Mouse (Mus musculus) cerebellum, postnatal 25 days (tissue): ENCODE data around the gene Rsph3a.
"Not testable (repeated sequence)": the region's sequence is repeated elsewhere in the genome, so short reads cannot be mapped to it uniquely, and the experiment has no call there.

Experiments
- DNase-seq, 2 experiments: peaks; one replicate each; pipeline ENCODE4 v3.0.0; 2021; ENCODE audit warnings: mixed read lengths in 2 of 2

Rsph3a gene

DNA sequence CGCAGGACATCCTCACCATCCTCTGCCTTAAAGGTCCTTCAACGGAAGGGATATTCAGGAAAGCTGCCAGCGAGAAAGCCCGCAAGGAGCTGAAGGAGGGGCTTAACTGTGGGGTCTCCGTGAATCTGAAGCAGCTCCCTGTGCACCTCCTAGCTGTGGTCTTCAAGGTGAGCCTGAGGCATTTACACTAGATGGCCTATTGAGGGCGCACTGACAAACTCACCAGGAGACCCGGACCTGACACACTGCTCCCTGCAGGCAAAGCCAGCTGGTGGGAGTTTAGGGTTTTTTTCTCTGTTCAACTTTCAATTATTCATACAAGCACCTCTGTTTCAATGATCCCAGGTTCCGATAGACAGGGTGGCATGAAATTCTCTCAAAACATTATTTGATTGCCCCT, 16.1 kb upstream of the Rsph3a start:
- no peak for DNase-seq

DNA sequence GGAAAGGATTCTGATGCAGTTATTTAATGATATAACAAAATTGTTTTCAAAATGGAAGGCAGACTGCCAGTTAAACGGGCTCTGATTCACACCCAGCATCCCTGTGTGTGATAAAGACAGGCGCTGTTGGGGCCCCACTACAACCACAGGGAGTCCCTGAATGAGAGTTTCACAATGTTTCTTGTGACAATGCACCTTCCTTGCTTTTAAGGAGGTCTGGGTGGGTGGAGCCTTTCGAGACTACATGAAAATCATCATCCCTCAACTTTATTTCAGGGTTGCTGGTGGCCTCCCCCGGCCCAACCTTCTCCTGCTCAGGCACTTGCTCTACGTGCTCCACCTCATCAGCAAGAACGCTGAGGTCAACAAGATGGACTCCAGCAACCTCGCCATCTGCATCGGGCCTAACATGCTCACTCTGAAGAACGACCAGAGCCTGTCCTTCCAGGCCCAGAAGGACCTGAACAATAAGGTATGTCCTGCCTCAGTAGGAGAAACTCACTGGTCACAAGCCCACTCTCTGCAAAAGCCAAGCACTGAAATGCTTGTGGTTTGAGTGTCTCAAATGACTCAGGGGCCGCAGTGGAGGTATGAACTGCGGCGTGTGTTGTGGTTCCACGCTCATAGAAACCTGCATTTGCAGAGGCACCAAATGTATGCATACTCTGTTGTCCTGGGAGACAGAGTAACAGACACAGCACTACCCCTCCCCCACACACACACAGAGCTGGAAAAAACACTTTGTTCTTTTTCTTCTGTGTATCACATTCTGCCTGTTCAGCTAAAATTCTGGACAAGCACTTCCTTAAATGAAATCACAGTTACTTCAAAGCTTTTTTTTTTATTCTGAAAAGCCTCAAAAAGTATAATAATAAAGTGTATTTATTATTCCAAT, 14.1 kb upstream of the Rsph3a start:
- no peak for DNase-seq

DNA sequence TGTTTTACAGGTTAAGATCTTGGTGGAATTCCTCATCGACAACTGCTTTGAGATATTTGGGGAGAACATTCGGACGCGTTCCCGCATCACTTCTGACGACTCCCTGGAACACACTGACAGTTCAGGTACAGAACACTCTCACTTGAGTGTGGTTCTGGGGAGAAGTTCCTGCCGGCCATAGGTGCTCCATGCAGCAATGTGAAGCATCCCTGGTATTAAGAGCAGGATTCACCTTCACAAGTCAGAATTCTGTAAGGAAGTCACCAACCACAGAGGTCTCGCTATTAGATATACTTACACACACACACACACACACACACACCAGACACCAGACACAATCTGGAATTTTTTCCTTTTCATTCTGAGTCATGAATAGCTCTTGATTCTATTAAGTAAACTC, 13.3 kb upstream of the Rsph3a start:
- DNase-seq: not testable (repeated sequence)

DNA sequence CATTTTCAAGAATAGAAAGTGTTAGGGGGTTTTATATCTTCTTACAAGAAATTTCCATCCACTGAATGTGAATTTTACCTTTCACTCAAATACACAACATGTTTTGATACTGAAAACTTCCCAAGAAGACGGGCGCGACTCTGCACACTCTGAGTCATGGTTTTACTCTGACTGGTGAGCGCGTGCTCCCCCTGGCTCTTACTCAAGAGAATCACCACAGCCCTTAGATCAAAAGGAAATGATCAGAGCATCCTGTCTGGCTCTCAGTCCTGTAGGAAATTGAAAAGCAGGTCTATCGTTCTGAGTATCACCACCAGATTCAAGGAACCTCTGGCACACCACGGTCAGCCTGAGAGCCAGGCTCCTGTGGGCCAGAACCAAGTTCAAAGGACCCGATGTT, 5.8 kb upstream of the Rsph3a start:
- DNase-seq: peak in 1 of 2 experiments; percentile 10

DNA sequence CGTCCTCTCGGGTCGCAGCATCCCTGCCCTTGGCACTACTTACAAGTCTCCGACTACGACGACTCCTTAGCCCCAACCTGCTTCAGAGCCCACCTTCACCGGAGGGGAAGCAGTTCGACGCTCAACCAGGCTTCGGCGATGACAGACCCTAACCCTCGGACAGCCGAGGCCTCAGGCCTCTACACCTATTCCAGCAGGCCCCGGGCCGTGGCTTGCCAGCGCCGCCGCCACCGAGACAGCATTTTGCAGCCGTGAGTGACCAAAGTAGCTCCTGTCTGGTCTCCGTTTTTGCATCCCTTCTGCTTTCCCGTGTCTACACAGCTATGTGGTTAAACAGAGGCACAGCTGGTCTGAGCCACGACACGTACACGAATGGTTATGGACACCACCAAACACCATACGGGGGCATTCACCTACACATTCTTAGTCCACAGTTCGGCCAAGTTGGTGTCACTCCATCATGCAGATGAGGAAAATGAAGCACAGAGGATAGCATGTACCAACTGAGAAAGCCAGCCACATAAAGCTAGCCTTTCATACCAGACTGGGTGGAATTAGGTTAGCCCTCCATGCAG, 726 bp downstream of the Rsph3a start:
- DNase-seq: not testable (repeated sequence)

DNA sequence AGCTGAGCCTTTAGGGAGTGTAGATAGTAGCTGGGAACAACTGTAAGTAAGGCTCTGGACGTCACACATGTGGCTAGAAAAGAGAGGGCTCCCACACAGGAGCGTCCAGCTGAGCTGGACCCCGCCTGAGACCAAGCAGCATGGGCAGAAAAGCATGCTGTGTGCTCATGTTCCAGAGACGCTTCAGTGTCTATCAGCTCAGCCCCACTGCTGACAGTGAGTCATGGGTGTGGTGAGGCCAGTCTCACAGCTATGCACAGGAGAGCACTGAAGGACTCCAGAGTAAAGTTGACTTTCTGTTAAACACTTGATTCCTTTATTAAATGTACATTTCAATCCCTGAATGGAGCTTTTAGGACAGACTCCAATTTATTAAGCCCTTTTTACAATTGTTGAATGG, 5.9 kb downstream of the Rsph3a start:
- DNase-seq: not testable (repeated sequence)

DNA sequence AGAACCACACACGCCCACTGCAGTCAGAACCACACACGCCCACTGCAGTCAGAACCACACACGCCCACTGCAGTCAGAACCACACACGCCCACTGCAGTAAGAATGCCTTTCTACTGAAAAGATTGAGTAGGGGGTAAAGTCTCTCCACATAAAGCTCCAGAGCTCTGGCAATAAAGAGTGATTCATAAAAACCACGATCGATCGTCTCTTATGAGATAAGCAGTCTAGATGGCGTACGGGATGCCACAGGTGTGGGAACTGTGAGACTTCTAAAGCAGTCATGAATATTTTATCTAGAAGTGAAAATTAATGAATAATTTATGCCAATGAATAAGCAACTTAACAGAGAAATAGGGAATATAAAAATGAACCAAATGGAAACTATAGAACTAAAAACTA, 11.8 kb downstream of the Rsph3a start:
- DNase-seq: not testable (repeated sequence)

DNA sequence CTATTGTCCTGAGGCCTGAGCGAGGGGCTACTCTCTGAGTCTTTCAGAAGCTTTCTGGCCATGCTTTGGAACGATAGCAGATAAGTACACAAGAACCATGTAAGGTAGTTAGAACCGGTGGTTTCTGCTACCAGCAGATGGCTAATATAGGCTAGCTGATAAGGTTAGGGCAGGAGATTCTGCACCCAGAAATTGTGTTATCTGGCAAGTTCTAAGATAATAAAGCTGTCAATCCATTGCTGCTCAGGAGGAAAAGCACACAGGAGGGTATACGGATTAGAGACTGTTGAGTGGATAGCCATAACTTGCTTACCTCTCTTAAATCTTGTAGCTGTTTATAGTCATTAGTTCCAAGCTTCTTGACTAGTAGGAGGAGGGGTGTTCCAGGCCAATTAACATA, 17.9 kb downstream of the Rsph3a start:
- not testable (repeated sequence) for DNase-seq

DNA sequence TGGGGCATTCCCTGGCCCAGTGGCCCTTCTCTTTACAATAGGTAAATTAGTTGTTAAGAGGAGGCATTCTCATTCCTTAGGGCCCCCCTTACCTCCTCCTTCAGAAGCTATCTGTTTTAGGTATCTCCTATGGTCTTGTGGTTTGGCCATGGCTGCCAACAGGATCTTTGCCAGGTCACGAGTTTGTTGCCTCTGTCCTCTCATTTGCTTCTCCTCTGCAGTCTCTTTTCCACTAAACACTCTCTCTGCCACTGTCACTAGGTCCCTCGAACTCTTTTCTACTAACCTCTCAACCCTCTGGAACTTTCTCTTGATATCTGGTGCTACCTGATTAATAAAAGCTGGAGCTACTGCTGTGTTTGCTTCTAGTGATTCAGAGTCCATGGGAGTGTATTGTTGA, 19.0 kb downstream of the Rsph3a start:
- DNase-seq: not testable (repeated sequence)

DNA sequence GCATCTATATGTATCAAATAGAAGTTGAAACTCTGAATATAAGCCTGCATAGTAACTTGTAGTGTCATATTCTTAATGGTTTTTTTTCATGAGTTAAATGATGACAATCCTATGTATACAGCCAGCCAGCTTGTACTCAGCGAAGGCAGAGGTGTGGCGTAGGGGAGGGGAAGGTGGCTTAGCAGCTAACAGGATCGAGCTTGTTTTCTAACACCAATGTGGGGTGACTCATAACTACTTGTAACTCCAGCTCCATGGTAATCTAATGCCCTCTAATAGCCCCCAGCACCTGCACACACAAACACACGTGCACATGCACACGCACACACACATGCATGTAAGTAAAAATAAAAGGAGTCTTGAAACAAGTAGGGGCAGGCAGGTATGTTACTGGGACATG, 23.1 kb downstream of the Rsph3a start:
- DNase-seq: not testable (repeated sequence)

DNA sequence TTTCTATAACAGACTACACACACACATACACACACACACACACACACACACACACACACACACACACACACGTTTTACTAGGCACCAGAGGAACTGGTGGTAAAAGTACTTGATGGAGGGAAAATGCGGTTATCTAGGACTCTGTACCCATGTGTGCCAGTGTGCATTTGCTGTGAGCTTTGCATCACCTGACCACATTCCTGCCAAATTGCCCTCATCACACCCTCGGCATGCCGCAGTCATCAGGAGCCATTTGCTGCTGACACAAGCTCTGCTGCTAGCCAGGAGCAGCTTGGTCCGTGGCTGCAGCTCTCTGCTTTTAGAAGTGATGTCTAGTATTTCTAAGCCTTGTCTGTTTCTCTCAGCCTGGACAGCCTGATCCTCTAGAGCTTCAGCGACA, 24.4 kb downstream of the Rsph3a start:
- not testable (repeated sequence) for DNase-seq

DNA sequence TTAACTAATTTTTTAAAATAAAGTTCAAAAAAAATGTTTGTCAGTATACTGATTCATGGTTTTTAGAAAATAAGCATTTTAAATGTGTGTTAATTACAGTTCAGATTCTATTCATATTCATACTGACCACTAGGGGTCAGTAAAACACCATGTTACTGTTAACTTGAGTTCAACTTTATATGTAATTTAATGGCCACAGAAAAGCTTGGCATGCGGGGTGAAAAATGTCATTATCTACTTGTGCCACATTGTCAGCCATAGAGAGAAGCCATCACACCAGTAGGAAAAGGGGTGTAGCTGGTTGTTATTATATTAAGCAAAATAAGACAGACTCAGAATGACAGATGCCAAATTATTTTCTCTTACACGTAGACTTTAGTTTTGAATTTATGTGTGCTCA, 38.1 kb downstream of the Rsph3a start:
- DNase-seq: not testable (repeated sequence)

DNA sequence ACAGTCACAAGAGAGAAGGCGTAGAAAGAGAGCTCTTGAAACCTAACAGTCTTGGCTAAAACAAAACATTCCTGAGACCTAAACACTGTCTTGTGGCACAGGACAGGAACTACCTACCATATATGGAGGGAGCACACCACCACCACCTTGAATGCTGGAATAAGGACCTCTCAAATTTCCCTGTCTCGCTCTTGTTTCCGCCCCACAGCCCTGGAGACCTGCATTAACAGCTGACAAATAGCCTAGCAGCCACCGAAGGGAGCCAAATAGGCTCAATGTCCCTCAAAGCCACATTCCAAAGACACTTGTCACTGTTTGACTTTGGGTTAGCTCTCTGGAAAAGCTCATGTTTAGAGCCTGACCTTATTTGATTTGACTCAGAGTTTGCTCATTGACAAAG, 40.2 kb downstream of the Rsph3a start:
- not testable (repeated sequence) for DNase-seq

DNA sequence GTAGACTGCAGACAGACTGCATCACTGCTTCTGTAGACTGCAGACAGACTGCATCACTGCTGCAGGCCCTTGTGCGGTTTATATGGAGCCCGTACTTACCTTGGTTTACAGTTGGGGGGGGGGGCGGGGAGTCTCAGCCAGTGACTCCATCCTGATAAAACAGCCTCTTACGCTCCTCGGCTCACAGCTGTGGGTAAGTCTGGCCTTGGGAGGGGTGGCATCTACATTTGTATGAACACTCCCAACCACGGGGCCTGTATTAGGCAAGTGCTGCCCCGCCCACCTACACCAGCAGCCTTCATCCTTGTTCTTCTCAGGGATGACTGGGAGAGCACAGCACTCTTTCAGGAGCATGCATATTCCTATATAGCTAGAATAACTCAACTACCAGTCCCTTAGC, 41.6 kb downstream of the Rsph3a start:
- not testable (repeated sequence) for DNase-seq

DNA sequence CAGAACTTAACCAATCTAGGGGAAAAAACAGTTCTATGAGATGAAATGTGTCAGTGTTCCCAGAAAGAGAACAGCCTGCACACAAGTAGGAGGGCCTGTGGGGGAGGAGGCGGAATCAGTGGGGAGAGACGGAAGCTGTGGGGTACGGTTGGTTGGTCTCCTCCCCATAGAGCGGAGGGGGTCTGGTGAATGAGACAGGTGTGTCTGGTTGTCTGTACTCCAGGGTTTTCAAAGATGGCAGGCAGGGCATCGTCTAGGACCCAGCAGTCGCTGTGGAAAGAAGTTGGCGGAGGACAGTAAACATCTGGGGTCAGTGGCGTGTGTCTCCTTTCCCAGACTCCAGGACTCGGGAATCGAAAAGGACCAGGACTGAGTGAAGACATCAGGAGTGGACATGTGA, 57.8 kb downstream of the Rsph3a start:
- not testable (repeated sequence) for DNase-seq

DNA sequence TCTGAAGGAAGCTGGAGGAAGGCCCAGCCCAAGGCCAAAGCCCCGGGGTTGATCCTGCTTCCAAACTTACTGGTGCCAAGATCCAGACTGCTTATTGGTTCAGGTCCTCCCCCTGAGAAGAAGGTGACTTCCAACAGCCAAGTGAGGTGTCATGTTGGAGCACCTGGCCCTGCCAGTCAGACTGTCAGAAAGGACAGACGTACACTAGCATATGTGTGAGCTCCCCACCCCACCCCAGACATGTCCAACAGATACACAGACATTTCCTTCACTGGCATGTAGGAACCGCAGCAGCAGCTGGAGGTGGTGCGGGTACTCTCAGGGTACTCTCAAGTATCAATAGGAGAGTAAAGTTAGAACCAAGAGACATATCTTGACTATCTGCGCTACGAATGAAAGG, 61.4 kb downstream of the Rsph3a start:
- DNase-seq: not testable (repeated sequence)

DNA sequence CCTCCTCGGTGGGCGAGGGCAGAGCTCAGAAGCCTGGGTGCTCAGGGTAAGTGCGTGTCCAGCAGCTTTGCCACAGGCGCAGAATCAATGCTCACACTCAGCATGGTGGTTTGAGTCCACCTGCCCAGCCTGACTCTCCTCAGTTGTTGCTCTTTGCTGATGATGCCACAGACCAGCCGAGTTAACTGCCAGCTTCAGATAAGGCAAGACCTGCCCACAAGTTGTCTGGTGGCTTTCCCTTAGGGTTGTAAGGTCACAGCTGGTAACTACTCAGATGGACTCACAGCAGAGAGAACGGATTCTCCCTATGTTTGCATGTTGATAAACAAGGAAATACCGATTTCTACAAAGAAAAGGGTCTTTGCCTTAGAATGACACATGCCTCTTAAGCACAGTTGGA, 64.2 kb downstream of the Rsph3a start:
- not testable (repeated sequence) for DNase-seq

DNA sequence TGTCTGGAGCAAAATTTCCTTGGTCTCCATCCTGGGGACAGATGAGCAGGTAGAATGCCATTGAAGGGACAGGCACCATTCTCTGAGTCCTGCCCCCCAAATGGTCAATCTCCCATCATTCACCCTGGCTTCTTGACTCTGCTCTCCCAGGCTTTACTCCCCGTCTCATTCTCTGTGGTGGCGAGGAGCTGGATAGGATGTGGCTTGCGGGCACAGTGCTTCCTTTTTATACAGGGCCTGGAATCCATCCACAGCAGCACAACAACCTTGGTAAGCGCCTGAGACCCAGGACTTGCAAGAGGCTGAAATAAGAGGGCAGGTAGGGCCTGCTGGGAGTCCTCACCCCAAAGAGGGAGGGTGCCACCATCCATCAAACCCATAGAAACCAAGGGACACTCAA, 68.6 kb downstream of the Rsph3a start:
- not testable (repeated sequence) for DNase-seq

DNA sequence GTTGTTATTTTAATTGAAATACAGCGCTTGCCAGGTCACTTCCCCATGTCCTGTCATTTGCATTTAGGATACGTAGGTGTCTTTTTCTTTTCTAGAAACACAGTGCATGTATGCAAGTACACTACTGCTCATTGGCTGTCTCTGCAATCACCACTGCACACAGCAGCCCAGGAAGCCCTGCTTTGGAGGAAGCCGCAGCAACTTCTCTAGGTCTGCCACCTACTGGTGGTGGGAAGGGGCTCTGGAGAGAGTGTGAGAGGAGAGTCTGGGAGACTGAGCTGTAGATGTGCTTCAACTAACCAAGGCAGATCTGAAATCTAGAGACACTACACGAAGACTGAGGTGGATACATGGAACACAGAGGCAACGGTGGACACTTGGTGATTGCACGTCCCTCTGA, 77.3 kb downstream of the Rsph3a start:
- not testable (repeated sequence) for DNase-seq

DNA sequence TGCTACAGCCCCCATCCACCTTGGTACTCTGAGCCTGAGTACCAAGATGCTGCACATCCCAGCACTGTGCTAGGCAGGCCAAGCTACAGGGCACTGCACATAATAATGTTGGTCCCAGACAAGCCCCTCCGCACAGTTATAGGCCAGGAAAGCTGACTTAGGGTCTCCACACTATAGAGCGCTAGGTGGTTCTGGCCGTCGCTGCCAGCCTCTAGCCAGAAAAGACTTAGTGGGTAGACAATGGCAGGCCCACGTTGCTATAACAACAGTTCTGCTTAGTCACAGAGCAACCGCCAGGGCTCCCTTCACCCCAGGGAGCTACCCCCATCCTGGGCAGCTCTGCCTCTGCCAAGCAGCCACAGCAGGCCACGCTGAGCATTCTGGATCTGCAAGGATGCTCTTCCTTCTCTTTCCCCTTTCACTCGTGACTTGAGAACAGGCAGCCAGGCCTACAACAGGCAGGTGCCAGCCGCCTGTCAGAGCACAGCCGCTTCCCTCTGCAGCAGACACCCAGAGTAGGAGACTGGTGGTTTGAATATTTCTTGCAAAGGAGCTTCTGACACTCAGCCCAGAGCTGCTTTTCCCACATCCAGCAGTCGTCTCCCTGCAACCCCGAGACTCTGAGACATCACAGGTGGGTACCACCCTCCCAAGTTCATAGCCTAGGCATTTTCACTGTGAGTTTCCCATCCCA, 82.2 kb downstream of the Rsph3a start:
- DNase-seq: not testable (repeated sequence)
